Mouse (Mus musculus) bone marrow, adult 2 months (tissue): Measurements from ENCODE around the gene Ranbp10. TPM values are rescaled to one million over a fixed set of nuclear protein-coding genes. Genes with fewer than 3 reads are reported as not detected.

Experiments
- H3K27ac ChIP-seq: fragments of 200-500 bp; 2 replicates; pipeline ENCODE4 v1.5.1; 2012; ENCODE audit warnings: low read depth, mild to moderate bottlenecking, control low read depth, inconsistent platforms, low read length; ENCODE audit not compliant: control insufficient read depth, poor library complexity, insufficient read depth
- H3K4me1 ChIP-seq: fragments of 200-500 bp; 2 replicates; pipeline ENCODE4 v1.6.1; 2011; ENCODE audit warnings: low read length; ENCODE audit not compliant: control insufficient read depth, insufficient read depth
- H3K4me3 ChIP-seq: fragments of 200-500 bp; replicated peaks from 2 replicates; pipeline ENCODE3; 2011; ENCODE audit warnings: mild to moderate bottlenecking, low read depth, low read length, control low read depth; ENCODE audit not compliant: control insufficient read depth
- CTCF ChIP-seq: fragments of 200-500 bp; IDR thresholded peaks from 2 replicates; pipeline ENCODE4 v1.5.1; 2011; ENCODE audit warnings: low read length, control low read depth; ENCODE audit not compliant: control insufficient read depth, insufficient read depth
- POLR2A ChIP-seq: fragments of 200-500 bp; IDR thresholded peaks from 2 replicates; pipeline ENCODE4 v1.6.1; 2011; ENCODE audit warnings: low read depth, mild to moderate bottlenecking, control low read depth, low read length, borderline replicate concordance; ENCODE audit not compliant: control insufficient read depth
- WGBS: fragments of 180-500 bp; shearing (Covaris S2); methylation state at CpG from one replicate; pipeline ENCODE4 v1.1.7; 2018; 5-methylcytosine and 5-hydroxymethylcytosine counted together
- polyA plus RNA-seq: library from polyadenylated mRNA; stranded (reverse); fragments of >200 nt; gene quantifications from 2 replicates; pipeline ENCODE4 v1.2.4, GENCODE M21; 2011; ENCODE audit warnings: low replicate concordance; ENCODE audit not compliant: missing spikeins, insufficient read depth, insufficient read length

Gene Ranbp10
- polyA plus RNA-seq, 1 experiment = 98.0 TPM

GRCm38 (mm10) chr8:105732186-105732585 lies 95.0 kb downstream of the Ranbp10 start:
- Histone ChIP-seq H3K27ac (no peak overlapping the region), H3K4me3 (no peak overlapping the region), H3K4me1 (peaks cover 2% of the 10 kb centered on the region)
- 64% methylated on average over 5 of the region's 5 CpGs for WGBS
- TF ChIP-seq POLR2A (no peak), CTCF (no peak)

GRCm38 (mm10) chr8:105727397-105728124 lies 99.6 kb downstream of the Ranbp10 start:
- peaks cover 6% of the 10 kb centered on the region for H3K4me1 ChIP-seq
- no peak overlapping the region for H3K4me3 ChIP-seq
- TF ChIP-seq POLR2A (no peak), CTCF (no peak)
- peak overlapping the region; percentile 44 for H3K27ac ChIP-seq
- WGBS = 45% methylated on average over 18 of the region's 18 CpGs

- Histone ChIP-seq H3K4me3 (no peak overlapping the region), H3K4me1 (peaks cover 6% of the 10 kb centered on the region), H3K27ac (no peak overlapping the region)
- WGBS = 73% methylated on average over 5 of the region's 5 CpGs
- no peak for TF ChIP-seq POLR2A
- no peak for TF ChIP-seq CTCF
Observed at GRCm38 (mm10) chr8:105725726-105726125, 101.4 kb downstream of the Ranbp10 start.

GRCm38 (mm10) chr8:105722861-105723260 lies 104.3 kb downstream of the Ranbp10 start:
- TF ChIP-seq POLR2A = no peak
- no peak for TF ChIP-seq CTCF
- 86% methylated on average over 9 of the region's 9 CpGs for WGBS
- H3K4me3 ChIP-seq = no peak overlapping the region
- no peak overlapping the region for H3K27ac ChIP-seq
- H3K4me1 ChIP-seq = peaks cover 6% of the 10 kb centered on the region

GRCm38 (mm10) chr8:105719637-105720036 lies 107.5 kb downstream of the Ranbp10 start:
- WGBS = 83% methylated on average over 4 of the region's 4 CpGs
- H3K4me1 ChIP-seq = no peaks in the 10 kb centered on the region
- no peak overlapping the region for H3K4me3 ChIP-seq
- TF ChIP-seq POLR2A = no peak
- no peak for TF ChIP-seq CTCF
- no peak overlapping the region for H3K27ac ChIP-seq

Other genes starting within 250 kb of the Ranbp10 start
- gene Ripor1, start 222.1 kb downstream of the Ranbp10 start, polyA plus RNA-seq = 11.9 and 23.1 TPM in 2 replicates
- 77.0 and 79.4 TPM in 2 replicates for gene Ctcf, start 190.8 kb downstream of the Ranbp10 start, polyA plus RNA-seq
- gene Agrp, start 190.0 kb downstream of the Ranbp10 start, polyA plus RNA-seq = not detected in 2 replicates
- 21.2 and 42.6 TPM in 2 replicates for gene Carmil2, start 141.1 kb downstream of the Ranbp10 start, polyA plus RNA-seq
- gene Acd, start 126.2 kb downstream of the Ranbp10 start, polyA plus RNA-seq = 26.8 and 33.4 TPM in 2 replicates
- gene Pard6a, start 126.2 kb downstream of the Ranbp10 start, polyA plus RNA-seq = 5.3 and 6.4 TPM in 2 replicates
- not detected in 2 replicates for gene 4933405L10Rik, start 119.7 kb downstream of the Ranbp10 start, polyA plus RNA-seq
- gene Enkd1, start 119.1 kb downstream of the Ranbp10 start, polyA plus RNA-seq = 11.5 and 18.9 TPM in 2 replicates
- 1.2 and 2.0 TPM in 2 replicates for gene Gfod2, start 68.7 kb downstream of the Ranbp10 start, polyA plus RNA-seq
- gene Tsnaxip1, start 381 bp upstream of the Ranbp10 start, polyA plus RNA-seq = 3.6 TPM in 1 of 2 replicates, not detected in the other
- 30.3 and 73.2 TPM in 2 replicates for gene Cenpt, start 25.9 kb upstream of the Ranbp10 start, polyA plus RNA-seq
- gene Thap11, start 27.8 kb upstream of the Ranbp10 start, polyA plus RNA-seq = 9.8 and 12.6 TPM in 2 replicates
- 35.2 and 54.8 TPM in 2 replicates for gene Nutf2, start 33.2 kb upstream of the Ranbp10 start, polyA plus RNA-seq
- 18.9 and 44.1 TPM in 2 replicates for gene Edc4, start 53.5 kb upstream of the Ranbp10 start, polyA plus RNA-seq
- 2.5 TPM in 1 of 2 replicates, not detected in the other for gene Nrn1l, start 66.2 kb upstream of the Ranbp10 start, polyA plus RNA-seq
- 2.9 and 6.0 TPM in 2 replicates for gene Pskh1, start 73.1 kb upstream of the Ranbp10 start, polyA plus RNA-seq
- not detected in 2 replicates for gene Ctrl, start 106.5 kb upstream of the Ranbp10 start, polyA plus RNA-seq
- gene Psmb10, start 111.1 kb upstream of the Ranbp10 start, polyA plus RNA-seq = 88.5 and 149 TPM in 2 replicates
- 4.6 and 15.5 TPM in 2 replicates for gene Lcat, start 116.0 kb upstream of the Ranbp10 start, polyA plus RNA-seq
- gene Slc12a4, start 138.7 kb upstream of the Ranbp10 start, polyA plus RNA-seq = 15.9 and 21.3 TPM in 2 replicates
- gene Dpep3, start 152.1 kb upstream of the Ranbp10 start, polyA plus RNA-seq = not detected in 2 replicates
- 13.5 and 17.1 TPM in 2 replicates for gene Dus2, start 164.0 kb upstream of the Ranbp10 start, polyA plus RNA-seq
- gene Dpep2nb, start 178.6 kb upstream of the Ranbp10 start, polyA plus RNA-seq = not detected in 2 replicates
- gene Ddx28, start 184.5 kb upstream of the Ranbp10 start, polyA plus RNA-seq = 4.0 and 6.0 TPM in 2 replicates
- 8.5 and 17.8 TPM in 2 replicates for gene Nfatc3, start 231.5 kb upstream of the Ranbp10 start, polyA plus RNA-seq